Mouse (Mus musculus) CH12.LX (cell line): ENCODE results near the gene Tspan10. TPM values are rescaled to one million over a fixed set of nuclear protein-coding genes. Genes with fewer than 3 reads are reported as not detected.

ENCODE experiments used
- DNase-seq: peaks from one replicate; pipeline ENCODE4 v3.0.0-alpha.2; 2013; ENCODE audit errors: extremely low read depth
- H3K27ac ChIP-seq: 2 replicates; pipeline ENCODE4 v1.5.1; 2012; ENCODE audit warnings: low read depth, mild to moderate bottlenecking, control low read depth, moderate library complexity; ENCODE audit not compliant: insufficient read depth
- H3K27me3 ChIP-seq: replicated peaks from 2 replicates; pipeline ENCODE3; 2012; ENCODE audit warnings: inconsistent platforms
- H3K36me3 ChIP-seq, 2 experiments: replicated peaks in 1 of 2; 2 replicates each; pipeline versions ENCODE3 to v1.6.1; 2012; ENCODE audit warnings: inconsistent platforms in 1 of 2, low read length in 1 of 2, mild to moderate bottlenecking in 1 of 2, mixed read lengths in 1 of 2, moderate library complexity in 1 of 2; ENCODE audit not compliant: control insufficient read depth in 1 of 2, insufficient read depth in 1 of 2
- H3K4me1 ChIP-seq, 2 experiments: 2 replicates each; pipeline ENCODE4 v1.6.1; 2012; ENCODE audit warnings: inconsistent platforms in 1 of 2, moderate library complexity in 1 of 2; ENCODE audit not compliant: insufficient read depth in 2 of 2, control insufficient read depth in 1 of 2
- H3K4me2 ChIP-seq: 2 replicates; pipeline ENCODE4 v1.6.1; 2012; ENCODE audit warnings: low read depth, mild to moderate bottlenecking, control low read depth; ENCODE audit not compliant: poor library complexity, insufficient read depth, severe bottlenecking
- H3K4me3 ChIP-seq, 3 experiments: fragments of 150-350 bp in 1 of 3; sonication (generic) in 1 of 3; replicated peaks in 1 of 3; 2 replicates each; pipeline versions ENCODE3 to v1.5.1; 2011 to 2012; ENCODE audit warnings: low read depth in 2 of 3, low read length in 2 of 3, mild to moderate bottlenecking in 2 of 3, moderate library complexity in 2 of 3, control low read depth in 1 of 3, improper control_type of control experiment in 1 of 3, inconsistent platforms in 1 of 3, mixed read lengths in 1 of 3; ENCODE audit not compliant: poor library complexity in 1 of 3
- H3K79me2 ChIP-seq: replicated peaks from 2 replicates; pipeline ENCODE4 v1.6.1; 2012; ENCODE audit warnings: mild to moderate bottlenecking, moderate library complexity; ENCODE audit not compliant: control insufficient read depth, poor library complexity, insufficient read depth, severe bottlenecking; ENCODE audit errors: extremely low read depth
- H3K9ac ChIP-seq: 2 replicates; pipeline ENCODE4 v1.6.1; 2012; ENCODE audit warnings: low read depth, mild to moderate bottlenecking, control low read depth, moderate library complexity; ENCODE audit not compliant: insufficient read depth
- H3K9me3 ChIP-seq: replicated peaks from 2 replicates; pipeline ENCODE3; 2012; ENCODE audit warnings: low read length, inconsistent platforms, mixed read lengths
- BHLHE40 ChIP-seq: IDR thresholded peaks from 2 replicates; pipeline ENCODE4 v1.6.1; 2011; ENCODE audit warnings: mild to moderate bottlenecking, low read depth, low read length, improper control_type of control experiment
- CHD2 ChIP-seq: IDR thresholded peaks from 2 replicates; pipeline ENCODE4 v1.6.1; 2011; ENCODE audit warnings: low read length, improper control_type of control experiment
- CTCF ChIP-seq, 2 experiments: IDR thresholded peaks in 1 of 2; conservative IDR thresholded peaks in 1 of 2; 2 replicates each; pipeline ENCODE4 v1.5.1; 2011 to 2012; ENCODE audit warnings: low read depth in 2 of 2, low read length in 2 of 2, improper control_type of control experiment in 1 of 2, inconsistent platforms in 1 of 2, mild to moderate bottlenecking in 1 of 2, moderate library complexity in 1 of 2
- ELF1 ChIP-seq: IDR thresholded peaks from 2 replicates; pipeline ENCODE4 v1.6.1; 2014; ENCODE audit warnings: low read depth, mild to moderate bottlenecking, inconsistent platforms, low read length, improper control_type of control experiment
- EP300 ChIP-seq: IDR thresholded peaks from 2 replicates; pipeline ENCODE4 v1.6.1; 2011; ENCODE audit warnings: low read length, improper control_type of control experiment
- GABPA ChIP-seq: IDR thresholded peaks from 2 replicates; pipeline ENCODE4 v1.6.1; 2012; ENCODE audit warnings: low read depth, low read length, improper control_type of control experiment, inconsistent platforms; ENCODE audit not compliant: insufficient replicate concordance
- HCFC1 ChIP-seq: IDR thresholded peaks from 2 replicates; pipeline ENCODE4 v1.6.1; 2012; ENCODE audit warnings: low read depth, mild to moderate bottlenecking, inconsistent platforms, low read length, improper control_type of control experiment
- IRF4 ChIP-seq: IDR thresholded peaks from 2 replicates; pipeline ENCODE4 v1.6.1; 2014; ENCODE audit warnings: low read depth, mild to moderate bottlenecking, inconsistent platforms, low read length, improper control_type of control experiment
- JUN ChIP-seq: IDR thresholded peaks from 2 replicates; pipeline ENCODE4 v1.6.1; 2011; ENCODE audit warnings: low read depth, mild to moderate bottlenecking, low read length, improper control_type of control experiment, moderate library complexity; ENCODE audit not compliant: insufficient read depth
- JUND ChIP-seq: conservative IDR thresholded peaks from 2 replicates; pipeline ENCODE4 v1.6.1; 2011; ENCODE audit warnings: low read depth, low read length, improper control_type of control experiment
- KAT2A ChIP-seq: IDR thresholded peaks from 2 replicates; pipeline ENCODE4 v1.6.1; 2012; ENCODE audit warnings: low read length, improper control_type of control experiment, inconsistent platforms; ENCODE audit not compliant: insufficient replicate concordance
- MAFK ChIP-seq: IDR thresholded peaks from 2 replicates; pipeline ENCODE4 v1.6.1; 2011; ENCODE audit warnings: low read length, improper control_type of control experiment; ENCODE audit not compliant: insufficient replicate concordance
- MAX ChIP-seq: IDR thresholded peaks from 2 replicates; pipeline ENCODE4 v1.6.1; 2011; ENCODE audit warnings: low read length, improper control_type of control experiment
- MXI1 ChIP-seq: IDR thresholded peaks from 2 replicates; pipeline ENCODE4 v1.6.1; 2011; ENCODE audit warnings: mild to moderate bottlenecking, low read depth, low read length, improper control_type of control experiment
- MYC ChIP-seq: IDR thresholded peaks from 2 replicates; pipeline ENCODE4 v1.6.1; 2011; ENCODE audit warnings: low read depth, mild to moderate bottlenecking, improper control_type of control experiment, low read length
- NELFE ChIP-seq: IDR thresholded peaks from 2 replicates; pipeline ENCODE4 v1.6.1; 2011; ENCODE audit warnings: low read depth, low read length, improper control_type of control experiment
- POLR2AphosphoS2 ChIP-seq: IDR thresholded peaks from 2 replicates; pipeline ENCODE4 v1.6.1; 2011; ENCODE audit warnings: low read depth, low read length, improper control_type of control experiment
- SMC3 ChIP-seq: IDR thresholded peaks from 2 replicates; pipeline ENCODE4 v1.6.1; 2011; ENCODE audit warnings: low read depth, low read length, improper control_type of control experiment
- USF2 ChIP-seq: conservative IDR thresholded peaks from 2 replicates; pipeline ENCODE4 v1.6.1; 2011; ENCODE audit warnings: low read depth, low read length, improper control_type of control experiment
- ZC3H11A ChIP-seq: IDR thresholded peaks from 2 replicates; pipeline ENCODE4 v1.6.1; 2012; ENCODE audit warnings: low read depth, mild to moderate bottlenecking, inconsistent platforms, low read length, improper control_type of control experiment
- ZMIZ1 ChIP-seq: IDR thresholded peaks from 2 replicates; pipeline ENCODE4 v1.6.1; 2012; ENCODE audit warnings: low read depth, mild to moderate bottlenecking, inconsistent platforms, low read length, improper control_type of control experiment
- dilution Hi-C: fragments of 300-500 bp; cut with MboI; formaldehyde crosslinking; loops from 2 replicates; pipeline ENCODE4 v1.14.3; 2020; ENCODE audit warnings: low sequenced_read_pairs; ENCODE audit not compliant: extremely low pct_unique_long_range_greater_than_20kb, extremely low pct_ligation_motif_present
- in situ Hi-C: fragments of 300-500 bp; cut with MboI; formaldehyde crosslinking; loops from 3 replicates; pipeline ENCODE4 v1.14.3; 2019; ENCODE audit warnings: low sequenced_read_pairs, low pct_ligation_motif_present, low pct_unique_long_range_greater_than_20kb, mixed read lengths
- polyA plus RNA-seq: library from polyadenylated mRNA; unstranded; fragments of >175 nt; gene quantifications from 2 replicates; pipeline ENCODE4 v1.2.1, GENCODE M21; 2012; ENCODE audit warnings: low read depth; ENCODE audit not compliant: insufficient read length
- total RNA-seq, 2 experiments: library from RNA; depleted of rRNA; stranded (reverse); fragments of 300-350 nt in 1 of 2; fragments of >200 nt in 1 of 2; gene quantifications; 2 replicates each; pipeline ENCODE4 v1.2.3; 2012 to 2014

The Tspan10 gene
- 0.08 TPM in 1 of 2 replicates, not detected in the other for total RNA-seq (2012; rRNA removed)
- total RNA-seq (2014; rRNA removed) = 0.30 TPM in 1 of 2 replicates, not detected in the other
- 0.25 and 0.31 TPM in 2 replicates for polyA plus RNA-seq

DNA sequence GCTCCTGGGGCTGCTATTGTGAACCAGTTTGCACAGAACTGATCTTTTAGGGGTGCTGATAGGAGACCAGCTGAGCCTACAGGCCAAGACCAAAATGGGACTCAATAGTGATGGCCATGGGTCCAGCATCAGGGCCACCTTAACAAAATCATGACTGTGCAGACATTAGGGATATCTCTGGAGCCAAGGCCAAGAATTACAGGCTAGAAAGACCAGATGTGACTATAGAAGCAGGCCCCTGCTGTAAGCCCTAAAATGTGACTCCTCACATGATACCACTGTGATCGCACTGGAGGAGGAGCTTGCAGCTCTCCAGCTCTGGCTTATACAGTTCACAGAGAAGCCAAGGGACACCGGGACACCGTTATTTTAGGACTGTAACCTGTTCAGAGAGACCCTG, at the start of gene Tspan10:
TSS of gene Tspan10 (plus strand) at position 301 of the 400 bp plus-strand sequence.
- dilution Hi-C loops (no loop called here), in situ Hi-C loops (no loop called here)
- Histone ChIP-seq H3K27me3 (no peaks in the 10 kb centered on the region), H3K4me2 (no peak within 1 kb of the TSS), H3K27ac (no peak within 1 kb of the TSS), H3K36me3 (no peaks in the 10 kb centered on the region), H3K79me2 (peaks cover 1% of the 10 kb centered on the region), H3K4me1 (peaks cover 19 to 29% of the 10 kb centered on the region in 2 experiments), H3K4me3 (no peak within 1 kb of the TSS), H3K9me3 (no peaks in the 10 kb centered on the region), H3K9ac (no peak within 1 kb of the TSS)
- DNase-seq = no peak
- no peak for TF ChIP-seq HCFC1
- no peak for TF ChIP-seq NELFE
- no peak for TF ChIP-seq JUN
- TF ChIP-seq MAFK = no peak

DNA sequence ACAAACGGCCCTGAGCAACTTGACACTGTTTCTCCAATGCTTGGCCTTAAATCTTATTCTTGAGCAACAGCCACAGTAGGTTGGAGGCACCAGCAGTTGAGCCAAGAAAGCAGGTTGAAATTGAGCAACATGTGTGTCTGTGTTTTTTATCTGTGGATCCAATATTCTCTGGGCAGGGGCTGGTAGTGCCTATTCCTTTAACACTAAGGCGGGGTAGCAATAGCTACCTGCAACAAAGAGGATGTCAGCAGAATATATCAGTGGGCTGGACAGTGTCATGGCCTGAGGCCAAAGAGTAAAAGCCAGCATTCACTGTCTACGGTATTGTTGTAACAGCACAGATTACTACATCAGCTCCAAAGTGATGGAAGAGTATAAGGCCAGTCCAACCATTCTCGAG, 46.8 kb upstream of the Tspan10 start:
- dilution Hi-C loops = no loop called here
- peaks cover 74 to 90% of the 10 kb centered on the region in 2 experiments for H3K36me3 ChIP-seq
- no peak overlapping the region for H3K9ac ChIP-seq
- no peak for DNase-seq
- no peak overlapping the region for H3K4me2 ChIP-seq
- H3K9me3 ChIP-seq = no peaks in the 10 kb centered on the region
- no peak overlapping the region for H3K27ac ChIP-seq
- H3K4me1 ChIP-seq = peaks cover 0 to 5% of the 10 kb centered on the region in 2 experiments; a peak in 1 of 4 replicates
- no peak overlapping the region for H3K4me3 ChIP-seq
- peaks cover 13% of the 10 kb centered on the region; the same call in 1 of the 2 replicates for H3K79me2 ChIP-seq
- TF ChIP-seq ELF1 = no peak
- no peak for TF ChIP-seq MYC
- no peak for TF ChIP-seq ZMIZ1
- no peak for TF ChIP-seq CHD2
- no peak for TF ChIP-seq BHLHE40
- no peak for TF ChIP-seq MAFK
- no peak for TF ChIP-seq SMC3
- no peak for TF ChIP-seq EP300
- no peak for TF ChIP-seq POLR2AphosphoS2
- no peak for TF ChIP-seq IRF4
- no peak for TF ChIP-seq MXI1
- H3K27me3 ChIP-seq = no peaks in the 10 kb centered on the region
- in situ Hi-C loops = no loop called here

DNA sequence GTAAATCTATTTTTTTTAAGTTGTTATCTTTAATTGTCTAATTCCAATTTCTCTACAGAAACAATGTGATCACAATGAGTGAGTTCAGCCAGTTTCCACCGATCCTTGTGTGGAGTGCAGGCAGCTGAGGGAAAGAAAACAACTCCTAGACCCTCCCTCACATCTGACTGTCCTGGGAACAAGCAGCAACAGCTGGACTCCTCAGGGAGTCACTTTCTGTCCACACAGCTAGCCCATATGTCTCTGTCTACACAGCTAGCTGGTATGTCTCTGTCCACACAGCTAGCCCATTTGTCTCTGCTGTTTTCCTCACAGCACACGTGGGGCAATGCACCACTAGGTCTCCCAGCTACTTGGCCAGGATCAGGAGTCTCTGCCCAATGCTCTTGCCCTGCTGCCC, 44.8 kb upstream of the Tspan10 start:
- H3K9ac ChIP-seq = no peak overlapping the region
- TF ChIP-seq CTCF (conservative IDR thresholded peaks at IDR 0.05 in 1 of 2, IDR thresholded peaks at IDR 0.05 in 1 of 2; ENCODE audit: low read depth in 2 of 2, low read length in 2 of 2) (no peak), GABPA (no peak), NELFE (no peak), KAT2A (no peak), JUND (no peak), USF2 (no peak), MAX (no peak), ZC3H11A (no peak)
- H3K4me1 ChIP-seq = no peaks in the 10 kb centered on the region
- H3K4me3 ChIP-seq = no peak overlapping the region
- in situ Hi-C loops = no loop called here
- no peaks in the 10 kb centered on the region for H3K27me3 ChIP-seq
- H3K27ac ChIP-seq = no peak overlapping the region
- H3K36me3 ChIP-seq = peaks cover 73 to 95% of the 10 kb centered on the region in 2 experiments
- dilution Hi-C loops = no loop called here
- no peak overlapping the region for H3K4me2 ChIP-seq
- H3K79me2 ChIP-seq = peaks cover 13% of the 10 kb centered on the region; the same call in 1 of the 2 replicates
- no peaks in the 10 kb centered on the region for H3K9me3 ChIP-seq
- DNase-seq = no peak
